Mouse (Mus musculus) 3T3-L1 (cell line): ENCODE results near the gene Cts6.
"Not testable (repeated sequence)": the region's sequence is repeated elsewhere in the genome, so short reads cannot be mapped to it uniquely, and the experiment has no call there.

Experiments
- DNase-seq: peaks from one replicate; pipeline ENCODE4 v3.0.0-alpha.2; 2015; ENCODE audit warnings: low read depth, low spot score

Cts6 gene

DNA sequence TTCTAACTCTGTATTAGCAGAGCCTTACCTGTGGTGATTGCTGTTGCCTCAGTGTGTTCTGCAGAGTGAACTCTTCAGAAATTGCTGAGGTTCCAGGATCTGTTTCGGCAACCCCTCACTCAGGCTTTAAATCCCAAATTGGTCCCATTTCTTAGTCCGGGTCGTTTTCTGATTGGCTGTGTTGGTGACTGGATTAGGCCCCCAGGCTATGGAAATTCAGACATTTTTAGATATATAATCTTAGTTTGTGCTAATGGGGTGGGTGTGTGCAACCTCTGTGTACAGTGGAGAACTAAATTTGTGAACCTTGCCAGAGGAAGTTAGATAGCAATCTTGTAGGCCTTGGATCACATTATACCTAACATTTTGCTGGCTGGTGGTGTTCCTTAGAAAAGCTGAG lies at the start of gene Cts6:
TSS of gene Cts6 (minus strand) at position 101 of the 400 bp plus-strand sequence.
- no peak for DNase-seq

DNA sequence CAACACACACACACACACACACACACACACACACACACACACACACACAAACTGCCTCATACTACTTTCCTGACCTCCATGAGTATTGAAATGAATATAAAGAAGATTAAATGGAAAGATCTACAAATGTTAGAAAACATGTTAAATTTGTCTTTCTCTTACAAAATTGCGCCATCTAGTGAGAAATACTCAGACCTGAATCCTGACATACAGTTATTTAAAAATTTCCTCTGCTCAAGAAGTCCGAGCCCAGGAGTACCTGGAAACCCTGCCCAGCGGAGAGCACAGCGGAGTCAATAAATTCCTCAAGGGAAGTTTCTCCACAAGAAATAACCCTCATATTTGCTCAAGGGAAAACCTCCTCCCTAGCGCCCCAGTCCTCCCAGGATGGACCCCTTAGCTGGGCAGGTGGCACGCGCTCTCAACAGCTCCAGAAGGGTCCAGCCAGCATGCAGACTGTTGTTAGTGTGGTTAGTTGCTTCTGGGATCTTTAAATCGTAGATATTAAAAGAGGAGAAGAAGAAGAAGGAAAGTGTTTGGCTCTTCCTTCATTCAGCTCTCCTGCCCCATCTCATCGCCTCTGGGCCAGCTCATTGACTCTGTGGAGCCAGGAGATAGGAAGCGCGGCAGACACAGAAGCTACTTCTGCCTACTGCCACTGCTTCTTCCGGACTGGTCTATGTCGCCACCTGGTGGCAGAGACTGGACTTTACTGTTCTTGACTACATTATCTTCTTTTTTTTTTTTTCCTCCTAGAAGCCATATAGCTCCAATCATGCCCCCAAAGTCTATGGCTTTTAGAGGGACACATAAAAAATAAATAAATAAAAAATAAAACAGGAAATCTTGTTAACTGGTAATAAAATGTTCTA lies 38.1 kb upstream of the Cts6 start:
- DNase-seq, result peak; percentile 75

GRCm38 (mm10) chr13:61185151-61185933 lies 17.9 kb downstream of the Cts6 start:
- not testable (repeated sequence) for DNase-seq

- DNase-seq, result no peak
Measured at GRCm38 (mm10) chr13:61164622-61165021, 38.6 kb downstream of the Cts6 start.

- DNase-seq, result no peak
Measured at GRCm38 (mm10) chr13:61164156-61164555, 39.1 kb downstream of the Cts6 start, which contains the start of gene Ctsr. TSS of gene Ctsr (minus strand) at chr13:61164256.
